Mouse (Mus musculus): ENCODE results near the gene Pde3b. TPM values are rescaled to one million over a fixed set of nuclear protein-coding genes. Genes with fewer than 3 reads are reported as not detected.
A peak's percentile ranks its signal among the peaks of the same experiment; 100 is the strongest.

The Pde3b gene
- polyA plus RNA-seq, 2 experiments, result 1.9 to 2.5 TPM

GRCm38 (mm10) chr7:114477884-114478283 is 62.8 kb downstream of the Pde3b start:
- no peaks in the 10 kb centered on the region for H3K9me3 ChIP-seq (ENCODE audit: control insufficient read depth, low read length)
- 26% methylated on average over 2 of the region's 2 CpGs for WGBS (ENCODE audit: insufficient replicate concordance)
- TF ChIP-seq EP300 (IDR thresholded peaks at IDR 0.05; ENCODE audit: low read depth), result no peak
- TF ChIP-seq CTCF (IDR thresholded peaks at IDR 0.05; ENCODE audit: low read depth), result no peak

DNA sequence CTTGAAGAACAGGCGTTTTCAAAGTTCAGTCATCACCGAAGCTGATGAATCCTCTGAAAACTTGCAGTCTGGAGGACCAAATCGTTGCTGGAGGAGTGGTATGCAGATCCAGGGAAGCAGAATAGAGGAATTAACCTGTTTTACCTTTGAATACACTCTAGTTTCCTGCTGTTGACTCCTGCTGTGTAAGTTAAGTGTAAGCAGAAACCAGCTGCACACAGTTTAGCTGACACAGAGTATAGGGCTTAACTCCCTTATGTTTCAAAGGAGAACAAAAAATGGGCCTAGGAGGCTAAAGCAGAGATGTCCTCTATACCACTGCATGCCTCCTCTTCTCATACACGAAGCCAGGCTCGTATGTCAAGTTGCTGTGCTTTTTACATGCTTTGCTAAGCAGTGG is 63.8 kb downstream of the Pde3b start:
- no peaks in the 10 kb centered on the region for H3K27me3 ChIP-seq (ENCODE audit: control insufficient read depth, insufficient read depth, low read length)
- no peak for ATAC-seq (ENCODE audit: insufficient read depth)
- H3K9ac ChIP-seq (replicated peaks), result no peak overlapping the region
- H3K4me2 ChIP-seq (ENCODE audit: low read depth), result no peak overlapping the region
- H3K27ac ChIP-seq, result no peak overlapping the region
- no peak for DNase-seq (ENCODE audit: low read depth in 3 of 3, low spot score in 3 of 3)
- 65% methylated on average over 5 of the region's 5 CpGs for WGBS (ENCODE audit: insufficient replicate concordance)
- H3K4me3 ChIP-seq (ENCODE audit: insufficient read depth in 1 of 2, low read depth in 2 of 2, low read length in 2 of 2), result no peak overlapping the region
- no peaks in the 10 kb centered on the region for H3K9me3 ChIP-seq (ENCODE audit: control insufficient read depth, low read length)
- TF ChIP-seq EP300 (IDR thresholded peaks at IDR 0.05; ENCODE audit: low read depth) (no peak), CTCF (IDR thresholded peaks at IDR 0.05; ENCODE audit: low read depth) (no peak)
- H3K4me1 ChIP-seq (replicated peaks; ENCODE audit: control insufficient read depth in 2 of 2, insufficient read depth in 2 of 2, low read length in 1 of 2), result peaks cover 0 to 2% of the 10 kb centered on the region in 2 experiments; a peak in 2 of 4 replicates
- H3K36me3 ChIP-seq (replicated peaks; ENCODE audit: control insufficient read depth, insufficient read depth, low read depth), result no peaks in the 10 kb centered on the region

More at GRCm38 (mm10) chr7:114477884-114478283, 62.8 kb downstream of the Pde3b start:
- DNase-seq (ENCODE audit: low read depth in 3 of 3, low spot score in 3 of 3), result no peak
- Histone ChIP-seq H3K36me3 (replicated peaks; ENCODE audit: control insufficient read depth, insufficient read depth, low read depth) (no peaks in the 10 kb centered on the region), H3K27ac (no peak overlapping the region), H3K4me2 (ENCODE audit: low read depth) (no peak overlapping the region), H3K4me3 (ENCODE audit: insufficient read depth in 1 of 2, low read depth in 2 of 2, low read length in 2 of 2) (no peak overlapping the region), H3K4me1 (replicated peaks; ENCODE audit: control insufficient read depth in 2 of 2, insufficient read depth in 2 of 2, low read length in 1 of 2) (peaks cover 0 to 2% of the 10 kb centered on the region in 2 experiments; a peak in 2 of 4 replicates), H3K9ac (replicated peaks) (no peak overlapping the region), H3K27me3 (ENCODE audit: control insufficient read depth, insufficient read depth, low read length) (no peaks in the 10 kb centered on the region)
- ATAC-seq (ENCODE audit: insufficient read depth), result no peak

GRCm38 (mm10) chr7:114479779-114480178 is 64.7 kb downstream of the Pde3b start:
- Histone ChIP-seq H3K27me3 (ENCODE audit: control insufficient read depth, insufficient read depth, low read length) (no peaks in the 10 kb centered on the region), H3K4me2 (ENCODE audit: low read depth) (no peak overlapping the region), H3K36me3 (replicated peaks; ENCODE audit: control insufficient read depth, insufficient read depth, low read depth) (no peaks in the 10 kb centered on the region), H3K4me3 (ENCODE audit: insufficient read depth in 1 of 2, low read depth in 2 of 2, low read length in 2 of 2) (no peak overlapping the region), H3K9ac (replicated peaks) (no peak overlapping the region), H3K27ac (no peak overlapping the region), H3K9me3 (ENCODE audit: control insufficient read depth, low read length) (no peaks in the 10 kb centered on the region), H3K4me1 (replicated peaks; ENCODE audit: control insufficient read depth in 2 of 2, insufficient read depth in 2 of 2, low read length in 1 of 2) (peaks cover 0 to 2% of the 10 kb centered on the region in 2 experiments; a peak in 2 of 4 replicates)
- DNase-seq (ENCODE audit: low read depth in 3 of 3, low spot score in 3 of 3) (peak; percentile 16 to 47 (median 31)), ATAC-seq (ENCODE audit: insufficient read depth) (no peak; the same call in 1 of the 2 replicates)
- TF ChIP-seq CTCF (IDR thresholded peaks at IDR 0.05; ENCODE audit: low read depth) (no peak), EP300 (IDR thresholded peaks at IDR 0.05; ENCODE audit: low read depth) (no peak)
- WGBS (ENCODE audit: insufficient replicate concordance), result 14% methylated on average over 4 of the region's 4 CpGs

DNA sequence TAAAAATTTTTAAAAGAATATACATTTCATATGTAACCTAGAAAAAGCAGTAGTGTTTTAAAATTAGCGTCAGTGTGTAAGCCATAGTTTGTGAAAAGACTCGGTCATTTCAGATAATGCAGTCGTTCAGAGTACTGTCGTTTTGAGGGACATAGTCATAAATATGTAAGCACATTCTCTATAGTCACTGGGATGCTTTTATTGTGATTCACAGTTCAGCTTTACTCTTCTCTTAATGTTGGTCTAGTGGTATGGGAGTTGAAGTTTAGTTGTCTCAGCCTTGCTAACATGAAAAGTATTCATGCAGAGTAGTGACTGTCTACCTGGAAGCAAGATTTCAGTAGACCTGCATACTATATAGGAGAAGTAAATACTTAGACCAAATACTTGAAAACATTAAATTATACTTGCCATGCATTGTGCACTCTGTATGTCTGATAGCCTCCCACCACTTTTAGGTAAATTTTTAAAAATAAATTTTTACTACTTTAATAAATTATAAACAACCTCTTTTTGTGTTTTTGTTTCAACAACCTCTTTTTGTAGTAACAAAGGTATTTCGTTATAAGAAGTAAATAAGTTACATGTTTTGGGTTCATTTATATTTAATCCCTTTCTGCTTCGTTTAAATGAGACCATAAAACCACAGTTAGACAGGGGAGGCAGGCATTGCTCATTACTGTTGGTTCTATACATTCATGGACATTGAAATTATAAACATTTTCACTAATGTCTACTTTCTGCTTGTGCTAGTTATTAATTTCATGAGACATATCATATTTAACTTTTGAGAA is 65.3 kb downstream of the Pde3b start:
- Histone ChIP-seq H3K9ac (replicated peaks) (no peak overlapping the region), H3K36me3 (replicated peaks; ENCODE audit: control insufficient read depth, insufficient read depth, low read depth) (no peaks in the 10 kb centered on the region), H3K27ac (no peak overlapping the region), H3K4me1 (replicated peaks; ENCODE audit: control insufficient read depth in 2 of 2, insufficient read depth in 2 of 2, low read length in 1 of 2) (peaks cover 0 to 2% of the 10 kb centered on the region in 2 experiments; a peak in 2 of 4 replicates), H3K4me2 (ENCODE audit: low read depth) (no peak overlapping the region), H3K9me3 (ENCODE audit: control insufficient read depth, low read length) (no peaks in the 10 kb centered on the region), H3K27me3 (ENCODE audit: control insufficient read depth, insufficient read depth, low read length) (no peaks in the 10 kb centered on the region), H3K4me3 (ENCODE audit: insufficient read depth in 1 of 2, low read depth in 2 of 2, low read length in 2 of 2) (no peak overlapping the region)
- DNase-seq (ENCODE audit: low read depth in 3 of 3, low spot score in 3 of 3) (no peak), ATAC-seq (ENCODE audit: insufficient read depth) (peak; percentile 41; the same call in 1 of the 2 replicates)
- 28% methylated on average over 6 of the region's 6 CpGs for WGBS (ENCODE audit: insufficient replicate concordance)
- TF ChIP-seq CTCF (IDR thresholded peaks at IDR 0.05; ENCODE audit: low read depth) (no peak), EP300 (IDR thresholded peaks at IDR 0.05; ENCODE audit: low read depth) (no peak)

- no peaks in the 10 kb centered on the region for H3K9me3 ChIP-seq (ENCODE audit: control insufficient read depth, low read length)
- no peak for TF ChIP-seq CTCF (IDR thresholded peaks at IDR 0.05; ENCODE audit: low read depth)
- no peak for TF ChIP-seq EP300 (IDR thresholded peaks at IDR 0.05; ENCODE audit: low read depth)
- H3K27ac ChIP-seq, result no peak overlapping the region
- H3K27me3 ChIP-seq (ENCODE audit: control insufficient read depth, insufficient read depth, low read length), result no peaks in the 10 kb centered on the region
- ATAC-seq (ENCODE audit: insufficient read depth), result no peak
- 46% methylated on average over 1 of the region's 1 CpGs for WGBS (ENCODE audit: insufficient replicate concordance)
- no peak overlapping the region for H3K4me3 ChIP-seq (ENCODE audit: insufficient read depth in 1 of 2, low read depth in 2 of 2, low read length in 2 of 2)
- no peaks in the 10 kb centered on the region for H3K36me3 ChIP-seq (replicated peaks; ENCODE audit: control insufficient read depth, insufficient read depth, low read depth)
- H3K9ac ChIP-seq (replicated peaks), result no peak overlapping the region
- peaks cover 0 to 2% of the 10 kb centered on the region in 2 experiments; a peak in 2 of 4 replicates for H3K4me1 ChIP-seq (replicated peaks; ENCODE audit: control insufficient read depth in 2 of 2, insufficient read depth in 2 of 2, low read length in 1 of 2)
- H3K4me2 ChIP-seq (ENCODE audit: low read depth), result no peak overlapping the region
- DNase-seq (ENCODE audit: low read depth in 3 of 3, low spot score in 3 of 3), result no peak
Observed at GRCm38 (mm10) chr7:114481008-114481407, 65.9 kb downstream of the Pde3b start.

All from liver, embryonic 14.5 days (tissue).